In the genomic region with DNA sequence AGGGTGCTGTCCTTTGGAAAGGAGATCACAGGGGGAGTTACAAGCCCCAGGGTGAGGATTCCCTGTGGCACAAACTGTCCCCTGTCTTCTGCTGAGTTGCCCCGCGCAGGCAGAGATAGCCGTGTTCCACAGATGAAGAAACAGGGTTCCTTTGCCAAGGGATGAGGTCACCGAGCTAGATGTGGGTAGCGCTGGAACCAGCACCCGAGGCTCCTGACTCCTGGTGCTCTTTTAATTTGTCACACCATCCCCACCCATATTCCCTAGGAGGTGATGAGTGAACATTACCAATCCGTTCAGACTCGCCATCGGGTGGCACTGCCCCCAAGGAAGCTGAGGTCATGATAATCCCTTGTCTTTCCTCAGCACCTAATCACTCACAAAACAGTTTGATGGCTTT, we compare ENCODE assay signal across 1 mouse cellular context.
TF ChIP-seq lines count a peak whose summit lies in the region.

No protein-coding gene starts in this region.

TF ChIP-seq in MEL, 35 proteins besides CTCF, POLR2A, EP300 and RAD21:
- TF ChIP-seq JUND (IDR thresholded peaks at IDR 0.05; ENCODE audit: low read depth, low read length) (no peak), NELFE (IDR thresholded peaks at IDR 0.05; ENCODE audit: low read depth, low read length) (no peak), TBP (IDR thresholded peaks at IDR 0.05; ENCODE audit: low read depth, low read length) (no peak), ZC3H11A (IDR thresholded peaks at IDR 0.05; ENCODE audit: low read depth, low read length) (peak; percentile 39; the same call in 1 of the 2 replicates), GATA1 (IDR thresholded peaks at IDR 0.05; ENCODE audit: low read depth, low read length) (no peak), TCF12 (IDR thresholded peaks at IDR 0.05; ENCODE audit: low read depth, low read length) (no peak), UBTF (IDR thresholded peaks at IDR 0.05; ENCODE audit: borderline replicate concordance, insufficient read depth, low read depth, low read length) (no peak), SMC3 (IDR thresholded peaks at IDR 0.05; ENCODE audit: low read depth, low read length) (peak; percentile 53), MXI1 (IDR thresholded peaks at IDR 0.05; ENCODE audit: low read depth, low read length) (no peak)
TF ChIP-seq in MEL: peak in this region for 2.
